Mouse (Mus musculus): Measurements from ENCODE around the gene Ugt1a6a.

- TF ChIP-seq POLR2A (IDR thresholded peaks at IDR 0.05; ENCODE audit: low read depth, low read length) (no peak), CTCF (IDR thresholded peaks at IDR 0.05; ENCODE audit: borderline replicate concordance, insufficient read depth, low read length) (no peak)
These were observed 100.7 kb downstream of the Ugt1a6a start for GRCm38 (mm10) chr1:88235046-88235893.
